19 mouse cellular contexts compared by ENCODE assay signal in the genomic region with DNA sequence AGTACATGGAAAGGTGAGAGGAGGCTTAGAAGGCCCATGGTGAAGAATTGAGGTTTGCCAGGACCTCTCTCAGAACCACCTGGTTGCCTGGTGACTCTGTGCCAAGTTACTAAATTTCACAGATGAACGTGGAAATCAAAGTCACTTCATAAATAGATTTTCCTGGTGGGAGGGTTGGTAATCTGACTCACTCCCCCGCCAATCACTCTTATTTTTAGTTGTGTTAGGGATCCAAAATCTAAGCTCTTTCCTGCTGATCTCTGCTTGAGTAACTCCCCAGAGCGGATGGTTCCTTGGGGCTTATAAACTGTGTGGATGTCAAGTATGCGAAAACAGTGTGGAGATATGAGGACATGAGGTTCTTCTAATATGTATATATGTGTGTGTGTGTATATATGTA. TPM values are rescaled to one million over a fixed set of nuclear protein-coding genes. Genes with fewer than 3 reads are reported as not detected.
DNase-seq lines count a peak whose midpoint lies in the region; TF ChIP-seq lines count a peak whose summit lies in the region.
"Had no signal": no experiment of that assay in that cellular context is flagged by ENCODE, and none has a peak within 500 bp of the region (broad histone marks: within the 10 kb centered on the region; RNA-seq: fewer than 3 reads in every experiment).

No protein-coding gene starts in this region.

- peak overlapping the region; percentile 81 for H3K27ac ChIP-seq in heart, adult 2 months
- H3K27ac ChIP-seq: forebrain, embryonic 12.5 days; heart, embryonic 10.5 days; neural tube, embryonic 12.5 days had no signal

- no peak for TF ChIP-seq EP300 in heart, adult 2 months (IDR thresholded peaks at IDR 0.05; ENCODE audit: insufficient read depth, low read depth, low read length)

- H3K4me1 ChIP-seq in heart, adult 2 months (ENCODE audit: control insufficient read depth, insufficient read depth, low read length) = peaks cover 6% of the 10 kb centered on the region
- H3K4me1 ChIP-seq: forebrain, embryonic 12.5 days; heart, embryonic 10.5 days; neural tube, embryonic 12.5 days had no signal

- no peak overlapping the region for H3K9ac ChIP-seq in heart, adult 2 months (ENCODE audit: low read depth, low read length)
- H3K9ac ChIP-seq: forebrain, embryonic 12.5 days; lung, embryonic 14.5 days; neural tube, embryonic 12.5 days had no signal

- 43% methylated on average over 4 of the region's 4 CpGs for WGBS in heart, adult 2 months

- TF ChIP-seq CTCF in heart, adult 2 months (IDR thresholded peaks at IDR 0.05) = no peak

- no peaks in the 10 kb centered on the region for H3K36me3 ChIP-seq in heart, adult 2 months (ENCODE audit: control insufficient read depth, insufficient read depth, low read length)
- H3K36me3 ChIP-seq: forebrain, embryonic 12.5 days; heart, embryonic 10.5 days; neural tube, embryonic 12.5 days had no signal

- no peaks in the 10 kb centered on the region for H3K79me2 ChIP-seq in heart, adult 2 months (replicated peaks; ENCODE audit: control insufficient read depth, insufficient read depth, low read length)

- H3K4me3 ChIP-seq in heart, adult 2 months = no peak overlapping the region
- H3K4me3 ChIP-seq: forebrain, embryonic 12.5 days; heart, embryonic 10.5 days; megakaryocyte, embryonic 14.5 days; neural tube, embryonic 12.5 days had no signal

- H3K27me3 ChIP-seq in heart, adult 2 months (ENCODE audit: control insufficient read depth, insufficient read depth, low read length) = no peaks in the 10 kb centered on the region
- H3K27me3 ChIP-seq: forebrain, embryonic 12.5 days; megakaryocyte, embryonic 14.5 days; neural tube, embryonic 12.5 days had no signal

- no peak for TF ChIP-seq POLR2A in heart, adult 2 months (IDR thresholded peaks at IDR 0.05; ENCODE audit: insufficient read depth, low read depth, low read length)

- no peak for DNase-seq in heart, adult 2 months
- no peak for DNase-seq in heart, postnatal 25 days (ENCODE audit: low spot score)
- DNase-seq in left cerebral cortex, adult 9 months (ENCODE audit: low spot score in 2 of 2) = peak; percentile 8 to 9
- no peak for DNase-seq in left cerebral cortex, postnatal 36 days (ENCODE audit: low spot score in 2 of 2)
- DNase-seq in right cerebral cortex, adult 2 months (ENCODE audit: low spot score in 2 of 2) = peak; percentile 16 to 17
- DNase-seq in right cerebral cortex, postnatal 4 days = no peak
- DNase-seq in telencephalon, adult 2 months (ENCODE audit: low read depth, low spot score) = peak; percentile 24
- DNase-seq: adrenal gland, adult 8-10 months; cerebellum, adult 9-11 months; embryo, embryonic 11 days had no signal

- intact Hi-C loops in heart, adult 2 months (cut with DNase I) = loop anchor here (2.0 kb wide), 1 partner anchor 65 kb away; a partner anchor contains a TSS
- intact Hi-C loops in heart, postnatal 25 days (cut with DNase I) = no loop called here
- intact Hi-C loops in left cerebral cortex, postnatal 36 days (cut with DNase I) = no loop called here

RNA-seq across cellular contexts. Expression of a gene that starts 2.1 kb away (rescaled TPM):
- 10 to 100 TPM; 22.4 to 25.3 TPM for total RNA-seq in heart, adult 2 months (2021)
- 28.1 and 42.1 TPM in 2 replicates for polyA plus RNA-seq in heart, adult 2 months (2012; rRNA removed)
- total RNA-seq in heart, postnatal 25 days (2021) = 10 to 100 TPM; 29.0 to 30.8 TPM
- total RNA-seq in left cerebral cortex, postnatal 36 days (2021) = under 1 TPM in 1 of 2 experiments, not detected in 1; 0.54 TPM

RNA-seq across cellular contexts. Expression of a gene that starts 6.3 kb away (rescaled TPM):
- total RNA-seq in heart, adult 2 months (2021) = 1 to 10 TPM; 3.1 to 3.4 TPM
- 1.8 and 3.7 TPM in 2 replicates for polyA plus RNA-seq in heart, adult 2 months (2012; rRNA removed)
- 1 to 10 TPM; 3.1 to 4.9 TPM for total RNA-seq in heart, postnatal 25 days (2021)
- total RNA-seq in left cerebral cortex, postnatal 36 days (2021) = under 1 TPM; 0.37 to 0.57 TPM

RNA-seq across cellular contexts. Expression of a gene that starts 25.8 kb away (rescaled TPM):
- total RNA-seq in heart, adult 2 months (2021) = 10 to 100 TPM; 34.3 to 38.1 TPM
- polyA plus RNA-seq in heart, adult 2 months (2012; rRNA removed) = 19.2 and 28.6 TPM in 2 replicates
- total RNA-seq in heart, postnatal 25 days (2021) = 10 to 100 TPM; 38.5 to 41.6 TPM
- total RNA-seq in left cerebral cortex, postnatal 36 days (2021) = 1 to 10 TPM; 4.8 to 5.9 TPM
- total RNA-seq: MEL had no signal
- polyA plus RNA-seq: C2C12 had no signal

RNA-seq across cellular contexts. Expression of a gene that starts 35.2 kb away (rescaled TPM):
- total RNA-seq in heart, adult 2 months (2021) = 1 to 10 TPM; 7.1 to 7.6 TPM
- 4.1 and 7.3 TPM in 2 replicates for polyA plus RNA-seq in heart, adult 2 months (2012; rRNA removed)
- 1 to 10 TPM; 7.8 to 8.0 TPM for total RNA-seq in heart, postnatal 25 days (2021)
- total RNA-seq in left cerebral cortex, postnatal 36 days (2021) = under 1 TPM; 0.74 to 0.95 TPM
- total RNA-seq: MEL had no signal
- polyA plus RNA-seq: C2C12 had no signal

RNA-seq across cellular contexts. Expression of a gene that starts 36.1 kb away (rescaled TPM):
- total RNA-seq in heart, adult 2 months (2021) = 1 to 10 TPM; 3.4 to 5.6 TPM
- polyA plus RNA-seq in heart, adult 2 months (2012; rRNA removed) = not detected in 2 replicates
- total RNA-seq in heart, postnatal 25 days (2021) = 1 to 10 TPM; 1.8 to 5.3 TPM
- not detected for total RNA-seq in left cerebral cortex, postnatal 36 days (2021)
- total RNA-seq: MEL had no signal
- polyA plus RNA-seq: C2C12; forebrain, embryonic 12.5 days; hindbrain, embryonic 11.5 days; testis, adult 2 months had no signal

Comparison
In these comparisons a context has a peak if more than half of its experiments do, and no peak if none do; other contexts are left out.
1. DNase-seq: peak in left cerebral cortex, adult 9 months (2 of 2), right cerebral cortex, adult 2 months (2 of 2) and telencephalon, adult 2 months (single experiment); none in heart, adult 2 months (0 of 2), heart, postnatal 25 days (single experiment), left cerebral cortex, postnatal 36 days (0 of 2) and right cerebral cortex, postnatal 4 days (single experiment).
2. RNA of a gene that starts 2.1 kb away (total RNA-seq): 29.0 to 30.8 TPM in heart, postnatal 25 days and 22.4 to 25.3 TPM in heart, adult 2 months; 0.54 TPM in left cerebral cortex, postnatal 36 days; every median in the first group is over 10 times any median in the second.
3. RNA of a gene that starts 25.8 kb away (total RNA-seq): 38.5 to 41.6 TPM in heart, postnatal 25 days and 34.3 to 38.1 TPM in heart, adult 2 months; 4.8 to 5.9 TPM in left cerebral cortex, postnatal 36 days; every median in the first group is over 4 times any median in the second.